Mouse (Mus musculus) intestine, embryonic 14.5 days (tissue): ENCODE measurements around the gene Mindy1. TPM values are rescaled to one million over a fixed set of nuclear protein-coding genes. Genes with fewer than 3 reads are reported as not detected.

Experiments
- ATAC-seq: fragments of 200-750 bp; cut with Nextera tagmentation; replicated peaks from 2 replicates; pipeline ENCODE4 v1.8.0; 2017; ENCODE audit warnings: low read depth, moderate number of reproducible peaks, moderate TSS enrichment, moderate library complexity; ENCODE audit not compliant: low FRiP score, low TSS enrichment
- DNase-seq: peaks from one replicate; pipeline ENCODE4 v3.0.0-alpha.2; 2018; ENCODE audit warnings: low spot score
- H3K27ac ChIP-seq: fragments of 300-500 bp; sonication (generic); 2 replicates; pipeline ENCODE4 v1.5.1; 2014; ENCODE audit warnings: low read depth, mild to moderate bottlenecking, control low read depth
- H3K27me3 ChIP-seq: fragments of 300-500 bp; sonication (generic); replicated peaks from 2 replicates; pipeline ENCODE4 v1.6.1; 2014; ENCODE audit warnings: low read length, control low read depth; ENCODE audit not compliant: control insufficient read depth, insufficient read depth
- H3K36me3 ChIP-seq: fragments of 300-500 bp; sonication (generic); 2 replicates; pipeline ENCODE4 v1.6.1; 2014; ENCODE audit warnings: low read length, control low read depth; ENCODE audit not compliant: control insufficient read depth, insufficient read depth
- H3K4me1 ChIP-seq: fragments of 300-500 bp; sonication (generic); replicated peaks from 2 replicates; pipeline ENCODE4 v1.6.1; 2014; ENCODE audit warnings: low read length, control low read depth, mixed read lengths; ENCODE audit not compliant: control insufficient read depth, insufficient read depth
- H3K4me2 ChIP-seq: fragments of 300-500 bp; sonication (generic); 2 replicates; pipeline ENCODE4 v1.6.1; 2014; ENCODE audit warnings: low read length
- H3K4me3 ChIP-seq: fragments of 300-500 bp; sonication (generic); 2 replicates; pipeline ENCODE4 v1.5.1; 2014; ENCODE audit warnings: low read depth, low read length, control low read depth, mixed read lengths
- H3K9ac ChIP-seq: fragments of 300-500 bp; sonication (generic); 2 replicates; pipeline ENCODE4 v1.6.1; 2014; ENCODE audit warnings: mild to moderate bottlenecking, low read length
- H3K9me3 ChIP-seq: fragments of 300-500 bp; sonication (generic); 2 replicates; pipeline ENCODE4 v1.6.1; 2016; ENCODE audit warnings: low read length, control low read depth; ENCODE audit not compliant: control insufficient read depth
- WGBS: fragments of 180-500 bp; shearing (Covaris S2); extraction: QIAGEN DNeasy Blood & Tissue Kit; methylation state at CpG from one replicate; pipeline ENCODE4 v1.1.7; 2014; 5-methylcytosine and 5-hydroxymethylcytosine counted together
- polyA plus RNA-seq: library from polyadenylated mRNA; unstranded; fragments of >200 nt; fragmentation: Nextera tagmentation; extraction: Ambion mirVana; gene quantifications from 2 replicates; pipeline ENCODE4 v1.2.1, GENCODE M21; 2014

The Mindy1 gene
- polyA plus RNA-seq, 1 experiment from 2014 or later: 38.5 TPM

GRCm38 (mm10) chr3:95263089-95263739, 17.9 kb upstream of the Mindy1 start:
- peaks cover 71% of the 10 kb centered on the region for H3K36me3 ChIP-seq
- peak; percentile 72 for ATAC-seq

GRCm38 (mm10) chr3:95264724-95265123, 16.4 kb upstream of the Mindy1 start:
- H3K4me2 ChIP-seq: no peak overlapping the region
- H3K4me1 ChIP-seq: no peaks in the 10 kb centered on the region
- H3K27ac ChIP-seq: no peak overlapping the region
- no peaks in the 10 kb centered on the region for H3K27me3 ChIP-seq
- no peak overlapping the region for H3K9ac ChIP-seq
- peaks cover 70% of the 10 kb centered on the region for H3K36me3 ChIP-seq
- no peak for ATAC-seq
- DNase-seq: no peak
- H3K9me3 ChIP-seq: no peaks in the 10 kb centered on the region
- no peak overlapping the region for H3K4me3 ChIP-seq
- 81% methylated on average over 1 of the region's 1 CpGs for WGBS

More at GRCm38 (mm10) chr3:95263089-95263739, 17.9 kb upstream of the Mindy1 start:
- Histone ChIP-seq H3K9ac (no peak overlapping the region), H3K4me2 (no peak overlapping the region), H3K27me3 (no peaks in the 10 kb centered on the region), H3K9me3 (no peaks in the 10 kb centered on the region), H3K4me1 (no peaks in the 10 kb centered on the region), H3K27ac (no peak overlapping the region), H3K4me3 (no peak overlapping the region)
- peak; percentile 79 for DNase-seq
- 48% methylated on average over 11 of the region's 11 CpGs for whole genome bisulfite sequencing

GRCm38 (mm10) chr3:95266052-95266451, 15.1 kb upstream of the Mindy1 start:
- peaks cover 63% of the 10 kb centered on the region for H3K36me3 ChIP-seq
- H3K27ac ChIP-seq: no peak overlapping the region
- H3K4me2 ChIP-seq: no peak overlapping the region
- no peak overlapping the region for H3K9ac ChIP-seq
- no peaks in the 10 kb centered on the region for H3K27me3 ChIP-seq
- ATAC-seq (no peak), DNase-seq (no peak)
- no peaks in the 10 kb centered on the region for H3K9me3 ChIP-seq
- 93% methylated on average over 3 of the region's 3 CpGs for WGBS
- no peaks in the 10 kb centered on the region for H3K4me1 ChIP-seq
- no peak overlapping the region for H3K4me3 ChIP-seq

- Histone ChIP-seq H3K27ac (no peak overlapping the region), H3K4me1 (no peaks in the 10 kb centered on the region), H3K4me3 (no peak overlapping the region), H3K36me3 (peaks cover 53% of the 10 kb centered on the region), H3K9ac (no peak overlapping the region), H3K9me3 (no peaks in the 10 kb centered on the region), H3K27me3 (no peaks in the 10 kb centered on the region), H3K4me2 (no peak overlapping the region)
- DNase-seq: no peak
- ATAC-seq: no peak
Observed at GRCm38 (mm10) chr3:95267855-95268254, 13.3 kb upstream of the Mindy1 start.

GRCm38 (mm10) chr3:95269789-95270188, 11.4 kb upstream of the Mindy1 start:
- WGBS: 96% methylated on average over 5 of the region's 5 CpGs
- H3K9me3 ChIP-seq: no peaks in the 10 kb centered on the region
- H3K4me3 ChIP-seq: no peak overlapping the region
- H3K36me3 ChIP-seq: peaks cover 44% of the 10 kb centered on the region
- H3K4me1 ChIP-seq: no peaks in the 10 kb centered on the region; the same call in 1 of the 2 replicates
- no peak overlapping the region for H3K4me2 ChIP-seq
- no peak for ATAC-seq
- no peak overlapping the region for H3K9ac ChIP-seq
- H3K27ac ChIP-seq: no peak overlapping the region
- no peak for DNase-seq
- no peaks in the 10 kb centered on the region for H3K27me3 ChIP-seq

GRCm38 (mm10) chr3:95270766-95271364, 10.3 kb upstream of the Mindy1 start:
- Histone ChIP-seq H3K27ac (no peak overlapping the region), H3K9me3 (no peaks in the 10 kb centered on the region), H3K9ac (no peak overlapping the region), H3K4me3 (no peak overlapping the region), H3K27me3 (no peaks in the 10 kb centered on the region), H3K4me1 (no peaks in the 10 kb centered on the region; the same call in 1 of the 2 replicates), H3K4me2 (no peak overlapping the region), H3K36me3 (peaks cover 37% of the 10 kb centered on the region)
- no peak for DNase-seq
- WGBS: 80% methylated on average over 12 of the region's 12 CpGs
- no peak for ATAC-seq

GRCm38 (mm10) chr3:95273471-95273870, 7.7 kb upstream of the Mindy1 start:
- H3K4me2 ChIP-seq: no peak overlapping the region
- H3K9ac ChIP-seq: no peak overlapping the region
- no peaks in the 10 kb centered on the region for H3K9me3 ChIP-seq
- no peak for ATAC-seq
- peaks cover 14% of the 10 kb centered on the region for H3K36me3 ChIP-seq
- H3K4me1 ChIP-seq: no peaks in the 10 kb centered on the region; the same call in 1 of the 2 replicates
- no peak overlapping the region for H3K27ac ChIP-seq
- H3K4me3 ChIP-seq: no peak overlapping the region
- H3K27me3 ChIP-seq: no peaks in the 10 kb centered on the region
- no peak for DNase-seq
- WGBS: 89% methylated on average over 5 of the region's 5 CpGs

- no peaks in the 10 kb centered on the region for H3K9me3 ChIP-seq
- DNase-seq: no peak
- H3K4me1 ChIP-seq: no peaks in the 10 kb centered on the region; the same call in 1 of the 2 replicates
- H3K9ac ChIP-seq: no peak overlapping the region
- no peak for ATAC-seq
- H3K36me3 ChIP-seq: peaks cover 5% of the 10 kb centered on the region; the same call in 1 of the 2 replicates
- H3K4me3 ChIP-seq: no peak overlapping the region
- no peak overlapping the region for H3K27ac ChIP-seq
- H3K27me3 ChIP-seq: no peaks in the 10 kb centered on the region
- 93% methylated on average over 4 of the region's 4 CpGs for WGBS
- H3K4me2 ChIP-seq: no peak overlapping the region
Observed at GRCm38 (mm10) chr3:95274453-95274852, 6.7 kb upstream of the Mindy1 start.

- WGBS: 77% methylated on average over 6 of the region's 6 CpGs
Observed at GRCm38 (mm10) chr3:95275161-95275560, 6.0 kb upstream of the Mindy1 start.

More at GRCm38 (mm10) chr3:95275161-95275560, 6.0 kb upstream of the Mindy1 start:
- Histone ChIP-seq H3K9ac (no peak overlapping the region), H3K36me3 (no peaks in the 10 kb centered on the region), H3K4me1 (no peaks in the 10 kb centered on the region; the same call in 1 of the 2 replicates), H3K4me3 (no peak overlapping the region), H3K9me3 (no peaks in the 10 kb centered on the region), H3K27ac (no peak overlapping the region), H3K27me3 (no peaks in the 10 kb centered on the region), H3K4me2 (no peak overlapping the region)
- no peak for DNase-seq
- no peak for ATAC-seq
